Mouse (Mus musculus) cerebellum, adult 2 months (tissue): ENCODE data around the gene Ces2g. TPM values are rescaled to one million over a fixed set of nuclear protein-coding genes. Genes with fewer than 3 reads are reported as not detected.

ENCODE experiments used
- DNase-seq, 2 experiments: peaks; one replicate each; pipeline ENCODE4 v3.0.0; 2021
- H3K27ac ChIP-seq: fragments of 200-500 bp; 2 replicates; pipeline ENCODE4 v1.5.1; 2012; ENCODE audit warnings: low read length, control low read depth, inconsistent platforms; ENCODE audit not compliant: insufficient read depth
- H3K27me3 ChIP-seq: fragments of 200-500 bp; 2 replicates; pipeline ENCODE4 v1.6.1; 2012; ENCODE audit warnings: inconsistent platforms, mild to moderate bottlenecking, low read length, moderate library complexity; ENCODE audit not compliant: control insufficient read depth, insufficient read depth
- H3K4me1 ChIP-seq: fragments of 200-500 bp; 2 replicates; pipeline ENCODE4 v1.6.1; 2011; ENCODE audit warnings: low read length; ENCODE audit not compliant: control insufficient read depth, insufficient read depth
- H3K4me3 ChIP-seq: fragments of 200-500 bp; replicated peaks from 2 replicates; pipeline ENCODE3; 2011; ENCODE audit warnings: mild to moderate bottlenecking, low read depth, low read length, control low read depth; ENCODE audit not compliant: insufficient read depth
- CTCF ChIP-seq: fragments of 200-500 bp; IDR thresholded peaks from 2 replicates; pipeline ENCODE4 v1.5.1; 2011; ENCODE audit warnings: low read depth, mild to moderate bottlenecking, control low read depth, low read length, moderate library complexity, borderline replicate concordance; ENCODE audit not compliant: insufficient read depth
- POLR2A ChIP-seq: fragments of 200-500 bp; IDR thresholded peaks from 2 replicates; pipeline ENCODE4 v1.6.1; 2011; ENCODE audit warnings: low read length, control low read depth, borderline replicate concordance; ENCODE audit not compliant: insufficient read depth
- WGBS: fragments of 180-500 bp; shearing (Covaris S2); methylation state at CpG from one replicate; pipeline ENCODE4 v1.1.7; 2018; 5-methylcytosine and 5-hydroxymethylcytosine counted together
- polyA plus RNA-seq: library from polyadenylated mRNA; depleted of rRNA; stranded (reverse); fragments of >200 nt; gene quantifications from 2 replicates; pipeline ENCODE4 v1.2.3, GENCODE M21; 2012; rRNA removed

Ces2g gene
- 0.10 TPM in 2 replicates for polyA plus RNA-seq

DNA sequence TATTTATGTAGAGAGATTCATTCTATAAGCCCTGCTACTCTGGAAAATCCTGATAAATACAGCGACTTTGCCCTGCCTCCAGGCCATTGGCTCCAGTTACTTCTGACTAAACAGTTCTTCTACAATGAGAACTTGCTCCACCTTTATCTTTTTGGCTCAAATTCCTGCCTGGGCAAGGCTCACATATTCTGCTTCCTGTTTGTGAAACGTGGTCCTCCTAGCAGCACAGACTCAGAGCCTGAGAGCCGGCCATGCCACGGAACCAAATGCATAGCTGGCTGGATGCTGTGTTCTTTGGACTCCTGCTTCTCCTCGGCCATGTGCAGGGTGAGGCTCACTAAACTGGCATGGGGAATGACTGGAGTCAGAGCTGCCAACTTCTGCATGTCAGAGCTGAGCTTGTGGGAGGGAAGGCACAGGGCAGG lies at the start of gene Ces2g:
Ces2g (plus strand) TSS at position 182 of the 425 bp plus-strand sequence.
- H3K27ac ChIP-seq, result no peak within 1 kb of the TSS
- no peaks in the 10 kb centered on the region for H3K27me3 ChIP-seq
- WGBS, result 15% methylated on average over 5 of the region's 5 CpGs
- H3K4me1 ChIP-seq, result no peaks in the 10 kb centered on the region
- no peak for DNase-seq
- no peak for TF ChIP-seq POLR2A
- TF ChIP-seq CTCF, result no peak
- no peak within 1 kb of the TSS for H3K4me3 ChIP-seq

- WGBS, result 82% methylated on average over 5 of the region's 5 CpGs
- Histone ChIP-seq H3K4me1 (no peaks in the 10 kb centered on the region), H3K27ac (no peak within 1 kb of the TSS), H3K4me3 (no peak within 1 kb of the TSS), H3K27me3 (no peaks in the 10 kb centered on the region)
- TF ChIP-seq POLR2A (no peak), CTCF (no peak)
- no peak for DNase-seq
These were observed 35.4 kb upstream of the Ces2g start, which contains the start of gene Ces2e for GRCm38 (mm10) chr8:104925972-104926596. Gene Ces2e (plus strand): TSS chr8:104926260.

- TF ChIP-seq CTCF, result no peak
- no peak for TF ChIP-seq POLR2A
- no peak overlapping the region for H3K4me3 ChIP-seq
- H3K27me3 ChIP-seq, result no peaks in the 10 kb centered on the region; the same call in 1 of the 2 replicates
- H3K4me1 ChIP-seq, result no peaks in the 10 kb centered on the region
- no peak for DNase-seq
- H3K27ac ChIP-seq, result no peak overlapping the region
- WGBS, result 90% methylated on average over 3 of the region's 3 CpGs
These were observed 34.2 kb upstream of the Ces2g start for GRCm38 (mm10) chr8:104927301-104927700.

DNA sequence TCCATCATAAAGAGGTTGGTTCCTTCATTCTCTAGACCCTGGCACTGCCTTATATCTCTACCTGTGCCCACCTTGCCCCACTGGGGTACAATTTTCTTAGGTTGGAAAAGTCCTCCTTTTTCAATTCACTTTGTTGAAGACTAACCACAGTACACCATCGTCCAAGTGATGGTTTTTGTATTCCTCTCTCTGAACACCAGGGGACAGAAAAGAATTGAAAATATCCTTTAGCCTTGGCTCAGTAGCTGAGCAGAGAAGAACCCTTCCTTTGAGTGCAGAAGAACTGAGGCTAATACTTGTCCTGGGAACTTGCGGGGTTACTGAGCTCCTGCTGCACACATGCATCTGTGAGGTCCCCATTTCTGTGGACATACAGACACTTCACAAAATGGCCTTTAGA lies 16.9 kb upstream of the Ces2g start:
- 71% methylated on average over 2 of the region's 2 CpGs for WGBS
- Histone ChIP-seq H3K4me1 (no peaks in the 10 kb centered on the region), H3K27ac (no peak overlapping the region), H3K4me3 (no peak overlapping the region), H3K27me3 (no peaks in the 10 kb centered on the region)
- no peak for DNase-seq
- no peak for TF ChIP-seq CTCF
- no peak for TF ChIP-seq POLR2A

GRCm38 (mm10) chr8:104947056-104947455 lies 14.5 kb upstream of the Ces2g start, which contains the start of gene Ces2f:
Gene Ces2f (plus strand): TSS chr8:104947356.
- TF ChIP-seq POLR2A (no peak), CTCF (no peak)
- Histone ChIP-seq H3K4me1 (no peaks in the 10 kb centered on the region), H3K4me3 (no peak within 1 kb of the TSS), H3K27me3 (no peaks in the 10 kb centered on the region), H3K27ac (no peak within 1 kb of the TSS)
- no peak for DNase-seq
- WGBS, result 85% methylated on average over 4 of the region's 4 CpGs

GRCm38 (mm10) chr8:104949031-104949430 lies 12.5 kb upstream of the Ces2g start:
- no peaks in the 10 kb centered on the region for H3K27me3 ChIP-seq
- no peak overlapping the region for H3K27ac ChIP-seq
- TF ChIP-seq CTCF, result no peak
- H3K4me1 ChIP-seq, result no peaks in the 10 kb centered on the region
- no peak overlapping the region for H3K4me3 ChIP-seq
- 91% methylated on average over 5 of the region's 5 CpGs for WGBS
- no peak for DNase-seq

- WGBS, result 77% methylated on average over 8 of the region's 8 CpGs
- no peak overlapping the region for H3K27ac ChIP-seq
- no peak for TF ChIP-seq POLR2A
- no peak for TF ChIP-seq CTCF
These were observed 847 bp downstream of the Ces2g start for GRCm38 (mm10) chr8:104962229-104962901.

DNA sequence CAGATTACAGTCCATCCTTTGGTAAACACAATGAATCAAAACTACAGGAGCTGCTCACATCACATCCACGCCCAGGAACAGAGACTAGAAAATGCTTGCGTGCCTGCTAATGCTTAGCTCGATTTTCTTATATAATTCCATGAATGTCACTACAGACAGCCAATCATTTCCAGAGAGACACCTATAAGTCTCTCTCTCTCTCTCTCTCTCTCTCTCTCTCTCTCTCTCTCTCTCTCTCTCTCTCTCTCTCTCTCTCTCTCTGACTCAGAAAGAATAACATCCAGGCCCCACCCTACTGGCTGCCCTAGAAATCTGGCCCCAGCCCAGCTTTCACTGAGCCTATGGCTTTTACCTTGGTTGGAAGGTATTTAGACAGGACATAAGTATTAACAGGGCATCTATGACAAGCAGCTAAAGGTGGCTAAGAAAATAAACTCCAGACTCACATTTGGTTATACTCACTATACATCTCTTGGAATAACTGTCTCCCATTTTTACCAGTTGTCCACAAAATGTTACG lies 1.9 kb downstream of the Ces2g start:
- Histone ChIP-seq H3K4me3 (no peak overlapping the region), H3K4me1 (no peaks in the 10 kb centered on the region), H3K27ac (no peak overlapping the region), H3K27me3 (no peaks in the 10 kb centered on the region)
- DNase-seq, result no peak
- TF ChIP-seq CTCF (no peak), POLR2A (no peak)
- 91% methylated on average over 4 of the region's 4 CpGs for WGBS

More at GRCm38 (mm10) chr8:104962229-104962901, 847 bp downstream of the Ces2g start:
- DNase-seq, result no peak
- Histone ChIP-seq H3K27me3 (no peaks in the 10 kb centered on the region), H3K4me1 (no peaks in the 10 kb centered on the region), H3K4me3 (no peak overlapping the region)
